Mouse (Mus musculus) R1 (cell line): ENCODE data around the gene Txndc2.

Experiments used
- DNase-seq: peaks from one replicate; pipeline ENCODE4 v3.0.0-alpha.2; 2018; ENCODE audit warnings: low read depth, low spot score

Txndc2 gene

DNA sequence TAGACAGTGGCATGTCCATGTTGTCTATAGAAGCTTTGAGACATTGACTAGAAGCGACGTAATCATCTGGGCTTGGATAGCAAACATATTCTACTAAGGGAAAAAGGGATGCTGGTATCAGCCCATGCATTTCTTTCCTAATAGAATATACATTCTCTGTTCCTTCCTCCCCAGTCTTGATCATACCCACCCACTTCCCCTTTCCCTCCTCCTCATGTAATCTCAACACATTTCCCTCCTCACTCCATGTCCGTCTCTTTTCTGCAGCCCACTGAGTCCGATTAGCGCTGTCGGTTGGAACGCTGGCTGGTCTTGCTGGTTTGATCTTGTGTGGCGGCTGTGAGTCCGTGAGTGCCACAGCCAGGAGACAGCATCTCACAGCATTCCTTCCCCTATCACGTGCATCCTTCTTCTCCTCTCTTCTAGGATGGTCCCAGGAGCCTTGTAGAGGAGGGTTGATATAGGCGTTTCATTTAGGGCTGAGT is at the start of gene Txndc2:
TSS of gene Txndc2 (minus strand) at position 435 of the 485 bp plus-strand sequence.
- no peak for DNase-seq

DNA sequence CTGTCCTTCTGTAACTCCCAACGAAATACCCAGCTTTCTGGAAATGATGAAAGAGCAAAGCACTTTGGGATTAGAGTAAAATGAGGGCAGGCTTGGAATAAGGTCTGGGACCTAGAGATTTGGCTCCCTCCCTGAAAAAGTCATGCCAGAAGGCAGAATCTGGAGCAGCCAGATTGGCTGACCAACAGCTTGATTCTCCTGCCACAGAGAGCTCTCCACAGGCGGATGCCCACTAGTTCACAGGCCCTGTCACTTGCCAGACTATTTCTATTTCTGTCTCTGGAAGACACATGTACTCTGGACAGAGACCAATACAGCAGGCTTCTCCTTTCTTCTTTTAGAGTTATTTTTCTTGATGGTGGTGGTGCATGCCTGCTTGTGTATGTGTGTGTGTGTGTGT is 41.8 kb upstream of the Txndc2 start:
- DNase-seq: no peak

DNA sequence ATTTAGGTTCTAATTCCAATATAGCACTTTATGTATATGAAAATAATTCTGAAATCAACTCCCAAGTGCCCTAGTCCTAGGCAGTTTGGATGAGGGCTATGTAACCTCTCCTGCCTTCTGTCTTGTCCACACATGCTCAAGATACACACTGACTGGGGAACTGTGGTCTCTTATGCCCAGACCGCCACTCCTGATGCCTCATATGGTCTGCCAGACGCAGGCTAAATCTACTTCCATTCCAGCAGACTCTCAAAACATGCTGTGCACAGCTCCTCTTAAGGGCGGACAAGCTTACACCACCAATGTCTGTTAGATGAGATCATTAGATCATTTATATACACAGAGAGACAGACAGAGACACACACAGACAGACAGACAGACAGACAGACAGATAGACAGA is 41.3 kb upstream of the Txndc2 start:
- no peak for DNase-seq

DNA sequence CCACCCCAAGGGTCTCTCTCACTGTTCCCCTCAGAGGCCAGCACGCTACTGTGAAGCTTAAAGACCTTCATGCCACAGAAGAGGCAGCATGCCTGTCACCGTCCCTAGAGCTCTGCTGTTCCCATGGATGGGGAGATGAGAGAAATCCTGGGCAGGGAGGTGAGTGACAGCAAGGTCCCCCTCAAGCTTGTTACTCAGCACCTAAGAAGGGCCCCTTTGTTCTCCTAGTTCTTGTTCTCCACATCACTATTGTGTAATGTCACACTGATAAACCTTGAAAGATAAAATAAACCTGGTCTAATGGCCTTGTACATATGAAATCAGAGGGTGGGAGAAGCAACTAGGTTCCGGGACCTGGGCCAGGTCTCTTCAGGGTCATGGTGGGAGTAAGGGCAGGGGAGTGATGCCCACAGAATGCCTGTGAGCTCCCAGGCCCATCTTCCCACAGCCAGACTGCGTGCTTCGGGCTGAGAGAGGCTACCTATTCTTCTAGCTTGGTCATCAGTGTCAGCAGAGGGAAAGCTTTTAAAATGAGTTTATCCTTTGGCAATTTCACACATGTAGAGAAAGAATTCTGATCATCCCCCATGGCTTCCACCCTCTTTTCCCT is 40.2 kb upstream of the Txndc2 start:
- DNase-seq: no peak

DNA sequence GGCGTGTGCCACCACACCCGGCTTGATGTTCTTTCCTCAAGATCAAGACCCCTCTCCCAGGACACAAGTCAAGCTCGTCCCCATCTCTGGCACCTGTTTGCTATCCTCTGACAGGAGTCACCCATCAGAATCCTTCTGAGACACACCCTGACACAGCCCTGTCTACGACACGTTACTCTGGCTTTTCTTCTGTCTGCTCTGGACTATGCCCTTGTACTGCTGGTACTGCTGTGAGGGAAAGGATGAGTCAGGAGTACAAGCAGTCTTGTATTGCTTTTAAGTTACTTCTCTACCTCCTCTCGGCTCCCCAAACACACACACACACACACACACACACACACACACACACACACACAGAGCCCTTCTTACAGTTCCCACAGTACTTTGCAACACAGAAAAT is 39.5 kb upstream of the Txndc2 start:
- no peak for DNase-seq

DNA sequence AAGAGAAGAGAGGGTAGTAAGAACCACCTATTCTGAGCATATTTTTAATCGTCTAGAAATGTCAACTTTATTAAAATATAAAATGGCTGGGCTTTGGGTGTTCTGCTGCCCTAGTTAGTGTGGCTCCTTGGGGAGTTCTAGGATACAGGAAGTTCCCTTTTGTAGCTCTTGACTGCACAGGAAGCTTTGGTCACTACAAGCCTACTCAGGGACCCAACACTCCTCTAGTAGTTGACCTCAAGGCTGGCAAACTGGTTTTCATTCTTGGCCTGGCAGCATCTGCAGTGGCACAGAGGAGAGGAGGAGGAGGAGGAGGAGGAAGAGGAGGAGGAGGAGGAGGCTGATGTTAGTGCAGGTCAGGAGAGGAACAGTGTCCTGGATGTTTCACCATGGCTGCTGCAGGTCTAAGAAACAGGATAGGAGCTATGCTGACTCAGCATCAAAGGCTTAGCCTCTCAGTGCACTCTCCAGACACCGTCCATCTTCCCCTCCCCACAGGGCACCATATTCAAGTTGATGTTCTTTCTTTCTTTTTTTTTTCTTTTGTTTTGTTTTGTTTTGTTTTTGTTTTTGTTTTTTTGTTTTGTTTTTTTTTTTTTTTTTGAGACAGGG is 38.9 kb upstream of the Txndc2 start:
- DNase-seq: no peak

DNA sequence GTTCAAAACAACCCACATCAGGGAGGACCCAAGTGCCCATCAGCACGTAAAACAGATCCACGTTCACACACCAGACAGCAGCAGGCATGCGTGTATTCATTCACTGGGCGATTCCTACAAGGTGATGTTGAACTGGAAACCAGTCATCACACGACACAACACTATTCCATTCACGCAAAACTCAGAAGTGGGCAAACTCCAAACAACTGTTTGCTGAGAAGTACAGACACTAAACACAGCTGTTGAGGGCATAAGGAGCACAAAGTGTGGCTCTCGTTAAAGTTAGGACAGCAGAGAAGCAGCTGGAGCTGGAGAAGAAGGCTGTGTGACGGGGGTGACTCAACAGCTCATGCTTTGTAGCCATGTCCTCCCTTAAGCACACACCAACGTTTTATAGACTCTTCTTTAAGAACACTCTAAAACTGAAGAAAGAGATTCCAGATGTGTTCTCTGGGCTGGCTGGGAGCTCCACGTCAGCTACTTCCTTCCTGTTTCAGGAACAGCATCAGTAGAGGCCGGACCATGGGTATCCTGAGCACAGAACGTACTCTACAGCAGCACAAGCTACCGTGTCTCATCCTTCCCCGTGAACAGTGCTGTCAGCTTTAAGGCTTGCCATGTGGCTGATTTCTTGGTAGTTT is 38.0 kb upstream of the Txndc2 start:
- no peak for DNase-seq

DNA sequence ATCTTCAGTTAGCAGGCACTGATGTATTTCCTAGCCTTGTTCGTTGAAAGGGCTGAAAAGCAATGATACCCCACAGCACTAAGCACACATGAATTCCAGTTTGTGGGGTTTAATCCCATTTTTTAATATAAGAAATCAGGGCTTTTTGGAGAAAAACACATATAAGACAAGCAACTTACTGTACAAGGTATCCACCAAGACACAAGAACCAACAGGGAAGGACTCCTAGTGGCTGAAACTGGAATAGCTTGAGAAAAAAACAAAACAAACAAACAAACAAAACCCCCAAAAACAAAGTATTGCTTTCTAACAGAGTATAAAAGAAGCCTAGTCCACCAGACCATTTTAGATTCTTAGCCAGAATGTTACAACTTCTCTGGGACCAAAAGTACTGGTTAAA is 35.8 kb upstream of the Txndc2 start:
- peak; percentile 66 for DNase-seq

DNA sequence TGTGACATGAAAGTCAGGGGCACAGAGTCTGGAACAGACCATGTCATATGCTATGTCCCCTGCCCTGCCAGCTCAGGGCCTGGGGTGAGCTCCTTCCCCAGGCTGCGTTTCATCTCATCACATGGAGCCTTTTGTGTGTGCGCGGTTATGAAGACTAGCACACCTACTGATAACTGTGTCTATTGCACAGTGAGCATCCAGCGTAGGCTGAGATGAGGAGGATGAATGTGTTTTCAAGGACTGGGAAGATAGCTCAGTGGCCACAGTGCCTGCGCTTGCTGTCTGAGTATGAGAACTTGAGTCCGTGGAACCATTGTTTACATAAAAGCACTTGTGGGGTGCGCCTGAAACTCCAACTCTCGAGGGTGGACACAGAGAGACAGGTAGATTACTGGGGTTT is 34.6 kb upstream of the Txndc2 start:
- DNase-seq: no peak

DNA sequence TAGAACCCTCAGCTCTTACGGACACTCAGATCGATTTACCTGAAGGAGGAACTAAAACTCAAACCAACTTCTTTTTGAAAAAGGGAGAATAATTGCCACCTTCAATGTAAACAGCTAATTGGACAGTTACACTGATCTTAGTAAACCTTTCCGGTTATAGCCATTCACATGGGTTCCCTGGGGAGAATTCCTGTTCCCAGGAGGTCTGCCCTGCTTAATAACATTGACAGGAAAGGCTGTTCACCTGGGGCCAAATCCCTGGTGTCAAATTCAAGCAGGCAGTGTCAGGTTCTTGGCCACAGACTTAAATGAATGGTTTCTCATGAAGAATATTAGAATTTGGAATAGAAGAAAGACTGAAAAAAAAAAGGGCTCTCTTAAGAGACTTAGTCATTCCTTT is 34.0 kb upstream of the Txndc2 start:
- no peak for DNase-seq

DNA sequence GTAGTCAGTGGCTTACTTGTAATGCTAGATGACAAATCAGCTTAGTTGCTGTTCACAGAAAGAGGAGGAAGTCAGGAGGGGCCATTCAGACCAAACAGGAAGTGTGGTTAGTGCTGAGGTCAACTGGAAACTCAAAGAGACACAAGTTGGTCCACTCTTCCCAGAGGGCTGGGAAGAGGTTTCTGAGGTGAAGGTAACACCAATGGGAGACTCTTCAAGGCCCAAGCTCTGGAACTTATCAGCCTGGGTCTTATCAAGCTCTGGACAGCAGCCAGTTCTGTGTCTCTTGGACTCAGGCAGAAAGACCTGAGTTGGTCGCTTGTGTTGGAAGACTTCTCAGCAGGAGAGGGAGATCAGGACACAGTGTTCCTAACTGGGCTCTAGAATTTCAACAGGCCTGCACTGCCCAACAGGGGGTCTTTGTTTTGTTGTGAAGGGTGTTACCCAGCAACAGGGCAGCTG is 32.8 kb upstream of the Txndc2 start:
- DNase-seq: peak; percentile 79

DNA sequence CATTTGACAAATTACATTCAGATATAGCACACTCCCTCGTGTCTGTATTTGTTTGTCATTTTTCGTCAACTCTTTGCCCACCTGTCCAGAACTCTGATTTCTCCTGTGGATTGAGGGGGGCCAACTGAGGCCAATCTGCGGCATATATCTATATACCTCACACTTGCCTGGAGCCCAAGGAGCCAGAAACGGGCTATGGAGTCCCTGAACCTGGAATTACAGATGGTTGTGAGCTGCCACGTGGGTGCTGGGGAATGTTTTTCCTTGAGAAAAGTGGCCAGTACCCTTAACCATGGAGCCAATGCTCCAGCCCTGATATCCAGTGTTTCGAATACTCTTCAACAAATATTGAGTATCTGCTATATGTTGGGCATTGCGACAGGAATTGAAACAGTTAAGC is 31.0 kb upstream of the Txndc2 start:
- DNase-seq: no peak

DNA sequence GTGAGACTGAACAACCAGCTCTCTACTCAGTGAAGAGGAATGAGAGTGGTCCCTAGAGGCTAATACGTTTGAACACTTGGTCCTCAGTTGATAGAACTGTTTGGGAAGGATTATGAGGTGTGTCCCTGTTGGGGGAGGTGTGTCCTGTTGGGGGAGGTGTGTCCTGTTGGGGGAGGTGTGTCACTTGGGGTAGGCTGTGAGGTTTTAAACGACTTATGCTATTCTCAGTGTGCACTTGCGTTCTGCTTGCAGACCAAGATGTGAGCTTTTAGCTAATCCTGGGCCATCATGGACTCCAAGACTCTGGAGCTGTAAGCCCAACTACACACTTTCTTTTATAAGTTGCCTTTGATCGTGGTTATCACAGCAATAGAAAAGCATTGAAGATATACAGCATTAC is 27.1 kb upstream of the Txndc2 start:
- no peak for DNase-seq

DNA sequence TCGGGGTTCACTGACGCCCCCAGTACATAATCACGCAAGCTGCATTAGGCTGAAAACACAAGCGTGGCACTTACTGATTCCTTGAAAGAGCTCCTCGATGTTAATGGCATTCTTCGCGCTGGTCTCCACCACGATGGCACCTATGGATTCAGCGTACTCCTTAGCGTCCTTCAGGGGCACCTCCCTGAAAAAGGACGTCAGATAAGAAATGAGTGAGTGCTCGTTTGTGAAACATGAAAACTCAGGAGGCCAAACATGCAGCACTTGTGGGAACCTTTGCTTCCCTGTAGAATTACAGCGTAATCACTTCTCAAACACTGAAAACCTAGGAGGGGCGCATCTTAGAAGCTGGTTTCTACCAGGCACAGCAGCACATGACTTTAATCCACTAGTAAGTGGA is 25.8 kb upstream of the Txndc2 start:
- no peak for DNase-seq

DNA sequence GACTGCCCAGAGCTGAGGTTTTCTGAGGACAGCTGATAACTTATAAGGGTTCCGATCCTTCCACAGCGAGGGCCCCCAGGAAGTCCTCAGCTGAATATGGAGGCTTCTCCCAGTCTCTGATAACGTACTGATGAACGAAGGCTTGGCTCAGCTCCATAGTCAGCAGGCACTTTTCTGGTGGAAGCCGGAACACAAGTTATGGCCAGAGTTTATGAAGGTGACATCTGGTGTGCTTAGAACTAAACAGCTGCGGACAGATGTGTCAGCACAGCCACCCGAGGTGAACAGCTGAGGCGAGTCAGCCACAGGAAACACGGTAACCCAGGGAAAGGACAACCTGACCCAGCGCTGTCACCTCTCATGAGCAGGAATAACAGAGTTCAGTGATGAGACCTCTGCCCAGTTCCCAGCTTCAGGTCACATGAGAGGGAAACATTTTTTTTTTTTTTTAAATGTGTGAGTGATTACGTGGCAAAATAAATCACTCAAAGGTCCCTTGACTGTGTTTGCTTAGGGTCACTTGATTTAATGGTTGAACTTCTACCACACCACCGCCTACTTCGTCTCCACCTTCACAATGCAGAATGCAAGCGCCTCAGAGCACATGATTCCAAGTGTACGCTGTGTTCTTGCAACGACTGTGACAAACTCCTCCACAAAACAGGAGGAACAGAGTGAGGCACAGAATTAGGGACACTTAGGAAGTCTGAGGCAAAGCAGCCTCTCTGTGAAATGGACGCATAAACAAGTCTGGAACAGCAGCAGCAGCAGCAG is 24.6 kb upstream of the Txndc2 start:
- DNase-seq: no peak

DNA sequence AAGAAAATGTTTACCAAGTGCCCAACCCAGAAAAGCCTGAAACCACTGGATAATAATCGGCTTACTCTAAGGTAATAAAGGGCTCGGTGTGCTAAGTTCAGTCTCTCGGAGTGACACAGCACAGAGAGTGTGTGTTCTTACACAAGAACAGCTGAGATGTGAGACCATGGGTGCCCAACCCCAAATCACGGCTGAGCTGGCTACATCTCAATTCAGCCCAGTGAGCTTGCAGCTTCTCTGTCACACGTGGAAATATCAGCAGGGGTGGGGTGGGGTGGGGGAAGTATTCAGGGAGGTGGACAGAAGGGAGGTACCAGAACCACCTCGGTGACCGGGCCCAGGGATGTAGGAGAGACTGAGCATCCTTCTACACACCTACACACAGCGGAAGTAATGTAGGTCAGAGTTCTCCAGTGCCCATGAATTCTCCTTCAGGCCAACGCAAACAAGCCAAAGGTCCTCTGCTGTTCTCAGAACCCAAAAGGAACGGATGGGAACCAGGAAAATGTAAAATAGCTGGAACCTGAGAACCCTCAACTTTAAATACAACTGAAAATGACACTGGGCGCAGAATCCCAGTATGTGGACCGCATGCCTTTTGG is 23.9 kb upstream of the Txndc2 start:
- DNase-seq: no peak

DNA sequence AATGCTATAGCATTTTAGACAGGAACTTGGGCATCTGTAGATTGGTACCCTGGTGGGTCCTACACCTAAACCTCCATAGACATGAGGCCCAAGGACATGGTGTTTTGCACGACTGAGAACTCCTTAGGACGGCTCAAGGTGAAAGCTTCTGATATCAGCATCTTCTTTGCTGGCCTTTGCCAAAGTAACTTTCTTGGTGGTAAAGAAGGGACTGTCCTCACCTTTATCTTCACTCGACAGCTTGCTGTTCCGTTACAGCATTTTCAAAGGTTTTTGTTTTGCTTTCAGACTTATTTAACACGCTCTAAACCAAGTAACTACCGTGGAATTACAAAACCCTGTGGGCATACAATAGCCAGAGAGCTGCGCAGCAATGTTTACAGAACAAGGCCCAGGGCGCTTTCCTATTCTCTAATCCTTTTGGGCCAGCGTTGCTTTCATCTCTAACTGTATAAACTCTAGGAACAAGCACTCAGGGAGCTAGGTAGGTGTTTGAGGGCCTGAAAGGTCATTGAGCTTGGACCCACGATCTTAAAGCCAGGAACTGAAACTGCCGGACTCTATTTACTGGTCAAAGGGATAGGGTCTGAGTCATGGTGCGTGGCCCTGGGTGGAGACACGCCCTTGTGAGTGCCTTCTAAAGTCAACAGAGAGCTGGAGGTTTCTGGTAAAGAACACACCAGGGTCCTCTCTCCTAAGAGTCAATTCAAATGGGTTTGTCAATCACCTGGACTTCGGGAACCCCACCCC is 21.5 kb upstream of the Txndc2 start:
- peak; percentile 76 for DNase-seq

DNA sequence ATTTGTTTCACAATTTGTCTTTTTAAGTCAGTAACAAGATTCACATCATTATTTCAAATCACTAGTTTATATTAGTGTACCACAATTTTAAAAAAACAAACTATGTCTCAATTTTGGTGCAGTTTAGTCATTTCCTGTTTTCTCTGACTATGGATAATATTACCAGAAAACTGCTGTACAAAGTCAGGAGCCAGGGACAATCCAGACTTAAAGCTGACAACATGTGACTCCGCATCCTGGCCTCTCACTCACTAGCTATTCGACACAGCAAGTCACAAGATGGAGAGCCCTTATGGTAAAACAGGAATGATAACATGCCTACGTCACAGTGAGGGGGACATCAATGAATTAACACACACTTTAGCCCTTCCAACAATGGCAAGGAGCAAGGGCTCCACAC is 20.7 kb upstream of the Txndc2 start:
- DNase-seq: no peak

DNA sequence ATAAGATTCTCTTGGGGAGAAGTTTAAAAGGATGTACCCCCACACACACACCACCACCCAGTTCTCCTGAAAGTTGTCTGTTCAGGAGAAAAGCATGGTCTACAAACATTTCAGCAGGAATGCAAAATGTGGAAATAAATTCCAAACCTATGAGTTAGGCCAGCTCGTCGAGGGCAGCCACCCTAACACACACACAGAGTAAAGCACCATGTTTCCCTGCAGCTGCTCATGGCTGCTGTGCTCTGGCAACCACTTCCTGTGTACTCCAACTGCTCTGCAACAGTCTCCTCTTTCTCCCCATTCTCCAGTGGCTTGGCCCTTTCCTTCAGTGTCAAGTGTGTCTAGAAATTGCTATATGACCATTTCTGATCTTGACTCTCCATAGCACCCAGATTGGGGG is 16.4 kb upstream of the Txndc2 start:
- no peak for DNase-seq

DNA sequence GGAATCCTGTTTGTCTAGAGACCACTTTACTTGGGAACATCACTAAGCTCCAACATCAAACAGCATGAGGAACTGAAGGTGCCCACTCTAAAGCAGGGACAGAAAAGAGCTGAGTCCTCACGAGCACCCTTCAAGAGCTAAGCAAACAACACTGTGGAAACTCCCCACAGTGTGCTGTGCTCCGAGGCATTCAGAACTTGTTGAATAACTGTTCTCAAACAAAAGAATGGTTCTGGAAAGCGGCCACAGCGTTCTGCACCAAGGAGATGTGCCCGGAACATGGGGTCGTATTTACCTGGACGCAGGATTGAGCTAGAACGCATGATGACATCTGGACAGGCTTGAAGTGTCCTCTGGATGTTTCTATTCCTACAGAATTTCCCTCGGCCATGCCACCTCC is 16.0 kb upstream of the Txndc2 start:
- no peak for DNase-seq

DNA sequence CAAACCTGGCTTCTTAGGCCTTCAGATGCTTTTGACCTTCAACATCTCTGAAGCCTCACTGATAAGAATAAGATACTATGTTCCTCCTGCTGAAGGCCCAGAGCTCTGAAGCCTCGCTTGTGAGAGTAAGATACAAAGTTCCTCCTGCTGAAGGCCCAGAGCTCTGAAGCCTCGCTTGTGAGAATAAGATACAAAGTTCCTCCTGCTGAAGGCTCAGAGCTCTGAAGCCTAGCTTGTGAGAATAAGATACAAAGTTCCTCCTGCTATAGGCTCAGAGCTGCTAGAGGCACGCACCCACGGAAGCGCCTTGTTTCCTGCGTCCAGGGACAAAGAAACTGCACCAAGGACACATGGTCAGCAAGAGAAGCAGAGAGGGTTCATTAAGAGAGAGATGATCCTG is 14.8 kb upstream of the Txndc2 start:
- no peak for DNase-seq
